Mouse (Mus musculus): ENCODE measurements around the gene Olfr1329. TPM values are rescaled to one million over a fixed set of nuclear protein-coding genes. Genes with fewer than 3 reads are reported as not detected.
"Not testable (repeated sequence)": the region's sequence is repeated elsewhere in the genome, so short reads cannot be mapped to it uniquely, and the experiment has no call there.

Gene Olfr1329
- total RNA-seq (2022), result not detected

GRCm38 (mm10) chr4:118917365-118917764, at the start of gene Olfr1329:
Olfr1329 (minus strand) TSS chr4:118917465.
- not testable (repeated sequence) for DNase-seq (ENCODE audit: low spot score)

DNA sequence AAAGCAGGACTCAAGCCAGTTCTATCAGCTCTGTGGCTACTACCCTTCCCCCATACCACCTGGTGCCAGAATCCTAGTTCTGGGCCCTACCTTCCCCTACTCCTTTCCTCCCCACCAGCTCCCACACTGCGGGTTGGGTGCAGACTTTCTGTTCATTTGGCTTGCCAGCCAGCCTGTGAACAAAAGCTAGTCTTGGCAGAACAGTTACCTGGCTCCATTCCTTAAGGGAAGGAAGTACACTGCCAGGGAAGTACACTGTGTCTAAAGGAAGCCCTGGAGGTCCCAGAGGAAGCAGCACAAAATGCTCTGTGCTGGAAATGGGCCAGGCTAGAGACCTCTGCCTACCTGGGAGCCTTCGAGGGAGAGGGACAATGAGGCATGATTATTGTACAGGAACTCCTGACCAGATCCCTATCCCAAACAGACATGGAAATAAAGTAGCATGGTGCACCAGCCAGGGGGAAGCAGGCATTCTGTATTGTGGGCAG, 43.9 kb upstream of the Olfr1329 start, which contains the start of gene Lao1:
Gene Lao1, plus strand, starts transcription at position 438 of the 488 bp plus-strand sequence.
- peak; percentile 57 for DNase-seq (ENCODE audit: low spot score)

DNA sequence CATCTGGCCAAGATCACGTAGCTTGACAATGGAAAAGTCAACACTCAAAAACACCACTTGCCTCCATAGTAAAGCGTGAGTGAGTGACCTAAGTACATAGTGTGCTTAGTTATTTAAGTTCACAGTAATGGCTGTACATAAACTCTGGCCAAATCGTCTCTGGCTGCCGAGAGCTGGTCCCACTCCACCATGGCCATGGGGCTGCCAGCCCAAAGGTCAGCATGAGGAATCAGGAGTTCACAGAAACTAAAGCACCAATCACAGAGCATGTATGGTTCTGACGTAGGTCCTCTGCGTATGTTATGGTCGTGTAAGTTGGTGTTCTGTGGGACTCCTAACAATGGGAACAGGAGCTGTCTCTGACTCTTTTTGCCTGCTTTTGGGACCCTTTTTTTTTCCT, 41.5 kb upstream of the Olfr1329 start:
- no peak for DNase-seq (ENCODE audit: low spot score)

- DNase-seq (ENCODE audit: low spot score), result no peak
Measured at GRCm38 (mm10) chr4:118938512-118938911, 21.2 kb upstream of the Olfr1329 start, which contains the start of gene Olfr1328. Olfr1328 (minus strand) TSS chr4:118938612.

DNA sequence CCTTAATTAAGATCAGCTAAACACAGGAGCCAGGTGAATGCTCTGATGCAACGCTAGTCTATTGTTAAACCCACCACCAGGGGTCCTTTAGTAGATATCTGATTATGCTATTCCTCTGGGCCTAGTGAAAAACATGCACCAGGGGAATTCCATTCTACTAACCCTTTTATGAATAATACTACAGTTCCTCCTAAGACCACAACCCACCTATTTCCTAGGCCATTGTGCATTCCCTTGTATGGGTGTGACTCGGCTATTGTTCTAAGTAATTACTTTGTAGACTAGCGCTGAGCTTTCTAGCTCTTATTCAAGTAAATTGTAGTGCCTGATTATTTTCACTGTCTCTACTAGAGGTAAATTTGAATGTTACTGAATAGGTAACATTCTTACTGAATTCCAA, 14.1 kb upstream of the Olfr1329 start:
- DNase-seq (ENCODE audit: low spot score), result not testable (repeated sequence)

DNA sequence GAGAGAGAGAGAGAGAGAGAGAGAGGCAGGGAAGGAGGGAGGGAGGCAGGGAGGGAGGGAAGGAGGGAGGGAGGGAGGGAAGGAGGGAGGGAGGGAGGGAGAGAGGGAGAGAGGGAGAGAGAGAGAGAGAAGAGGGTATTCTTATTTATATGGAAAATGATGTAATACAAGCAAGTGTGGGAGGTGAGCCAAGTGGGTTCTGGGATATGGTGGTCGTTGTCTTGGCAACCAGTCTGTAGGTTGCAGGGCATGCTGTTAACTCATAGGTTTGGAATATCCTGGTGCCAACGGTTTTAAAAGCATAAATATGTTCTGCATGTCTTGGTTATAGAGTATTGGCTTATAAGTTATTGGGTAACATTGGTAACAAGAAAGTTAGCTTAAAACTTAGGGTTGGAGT, 15.3 kb downstream of the Olfr1329 start:
- DNase-seq (ENCODE audit: low spot score), result no peak

DNA sequence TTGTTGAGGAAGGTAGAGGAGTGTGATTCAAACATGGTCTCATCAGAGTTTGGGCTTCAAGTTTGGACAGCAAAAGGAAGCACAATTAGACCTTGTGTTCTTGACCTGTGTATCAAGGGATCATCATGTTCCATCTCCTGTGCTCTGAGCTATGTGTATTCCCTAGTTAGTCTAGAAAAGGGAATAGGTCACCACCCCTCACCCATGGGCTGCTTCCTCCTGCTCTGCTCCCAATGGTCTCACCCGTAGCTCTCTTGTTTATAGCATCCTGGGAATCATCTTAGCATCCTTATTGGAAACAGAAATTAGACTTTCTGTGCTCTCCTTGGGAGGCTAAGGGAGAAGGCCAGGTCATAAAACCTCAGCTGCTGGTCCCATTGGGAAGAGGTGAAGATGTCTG, 29.0 kb downstream of the Olfr1329 start, which contains the start of gene Olfr1330:
Gene Olfr1330, plus strand, starts transcription at position 301 of the 400 bp plus-strand sequence.
- no peak for DNase-seq (ENCODE audit: low spot score)

DNA sequence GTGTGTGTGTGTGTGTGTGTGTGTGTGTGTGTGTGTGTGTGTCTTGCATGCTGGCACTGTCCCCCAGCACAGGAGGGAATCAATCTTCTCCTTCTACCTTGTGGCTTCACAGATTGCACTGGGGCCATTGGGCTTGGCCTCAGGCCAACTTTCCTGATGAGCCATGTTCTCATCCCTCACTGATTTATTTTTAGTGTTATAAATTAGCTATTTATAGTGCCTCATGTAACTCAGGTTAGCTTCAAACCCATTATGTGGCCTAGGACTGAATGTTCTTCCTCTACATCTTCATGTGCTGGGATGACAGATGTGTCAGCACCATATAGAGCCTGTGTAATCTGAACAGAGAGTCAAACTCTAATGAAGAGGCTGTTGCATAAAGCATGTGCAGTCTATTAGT, 49.7 kb downstream of the Olfr1329 start:
- peak; percentile 25 for DNase-seq (ENCODE audit: low spot score)

Other genes starting within 250 kb of the Olfr1329 start
- not detected for gene Olfr1342, start 224.7 kb downstream of the Olfr1329 start, total RNA-seq (2022)
- gene Olfr1341, start 213.9 kb downstream of the Olfr1329 start, total RNA-seq (2022), result not detected
- not detected for gene Olfr1340, start 197.3 kb downstream of the Olfr1329 start, total RNA-seq (2022)
- gene Olfr1339, start 185.3 kb downstream of the Olfr1329 start, total RNA-seq (2022), result not detected
- not detected for gene Olfr1338, start 158.7 kb downstream of the Olfr1329 start, total RNA-seq (2022)
- not detected for gene Olfr1337, start 134.9 kb downstream of the Olfr1329 start, total RNA-seq (2022)
- gene Olfr1335, start 107.5 kb downstream of the Olfr1329 start, total RNA-seq (2022), result not detected
- gene Olfr1333, start 81.2 kb downstream of the Olfr1329 start, total RNA-seq (2022), result not detected
- gene Olfr1331, start 52.8 kb downstream of the Olfr1329 start, total RNA-seq (2022), result not detected
- gene Olfr1330, start 28.9 kb downstream of the Olfr1329 start, total RNA-seq (2022), result not detected
- gene Olfr1328, start 21.1 kb upstream of the Olfr1329 start, total RNA-seq (2022), result not detected
- under 1 TPM in 3 of 4 experiments, not detected in 1; 0.09 to 0.19 (median 0.17) TPM for gene Lao1, start 44.1 kb upstream of the Olfr1329 start, total RNA-seq (2022)
- gene Slc2a1, start 191.2 kb upstream of the Olfr1329 start, total RNA-seq (2022), result 10 to 100 TPM; 12.6 to 22.5 (median 14.9) TPM